Mouse (Mus musculus) midbrain, embryonic 11.5 days (tissue): ENCODE results near the gene Ccn1. TPM values are rescaled to one million over a fixed set of nuclear protein-coding genes. Genes with fewer than 3 reads are reported as not detected.

Experiments used
- ATAC-seq: fragments of 200-750 bp; cut with Nextera tagmentation; 2 replicates; pipeline ENCODE4 v1.8.0; 2017; ENCODE audit warnings: moderate TSS enrichment, moderate library complexity; ENCODE audit not compliant: low FRiP score
- DNase-seq: peaks from one replicate; pipeline ENCODE4 v3.0.0; 2015; ENCODE audit warnings: low spot score; ENCODE audit errors: missing footprints
- H3K27ac ChIP-seq: fragments of 300-500 bp; sonication (generic); 2 replicates; pipeline ENCODE4 v1.5.1; 2014; ENCODE audit warnings: low read depth, low read length
- H3K27me3 ChIP-seq: fragments of 300-500 bp; sonication (generic); 2 replicates; pipeline ENCODE4 v1.6.1; 2014; ENCODE audit warnings: mild to moderate bottlenecking, low read length, moderate library complexity, mixed read lengths; ENCODE audit not compliant: control insufficient read depth, insufficient read depth
- H3K36me3 ChIP-seq: fragments of 300-500 bp; sonication (generic); 2 replicates; pipeline ENCODE4 v1.6.1; 2014; ENCODE audit warnings: mild to moderate bottlenecking, low read length, moderate library complexity, mixed read lengths; ENCODE audit not compliant: control insufficient read depth, insufficient read depth
- H3K4me1 ChIP-seq: fragments of 300-500 bp; sonication (generic); 2 replicates; pipeline ENCODE4 v1.6.1; 2014; ENCODE audit warnings: low read length; ENCODE audit not compliant: control insufficient read depth, insufficient read depth
- H3K4me2 ChIP-seq: fragments of 300-500 bp; sonication (generic); 2 replicates; pipeline ENCODE4 v1.6.1; 2014; ENCODE audit warnings: mild to moderate bottlenecking, moderate library complexity
- H3K4me3 ChIP-seq: fragments of 300-500 bp; sonication (generic); 2 replicates; pipeline ENCODE4 v1.5.1; 2014; ENCODE audit warnings: low read depth, low read length
- H3K9ac ChIP-seq: fragments of 300-500 bp; sonication (generic); 2 replicates; pipeline ENCODE4 v1.6.1; 2014; ENCODE audit warnings: low read length
- H3K9me3 ChIP-seq: fragments of 300-500 bp; sonication (generic); 2 replicates; pipeline ENCODE4 v1.6.1; 2016; ENCODE audit warnings: low read length; ENCODE audit not compliant: control insufficient read depth
- WGBS: fragments of 180-500 bp; shearing (Covaris S2); extraction: QIAGEN DNeasy Blood & Tissue Kit; methylation state at CpG from one replicate; pipeline ENCODE4 v1.1.7; 2014; 5-methylcytosine and 5-hydroxymethylcytosine counted together
- polyA plus RNA-seq: library from polyadenylated mRNA; unstranded; fragments of >200 nt; fragmentation: Nextera tagmentation; extraction: Ambion mirVana; gene quantifications from 2 replicates; pipeline ENCODE4 v1.2.1, GENCODE M21; 2014

The Ccn1 gene
- polyA plus RNA-seq, 1 experiment from 2014 or later: 15.7 TPM

DNA sequence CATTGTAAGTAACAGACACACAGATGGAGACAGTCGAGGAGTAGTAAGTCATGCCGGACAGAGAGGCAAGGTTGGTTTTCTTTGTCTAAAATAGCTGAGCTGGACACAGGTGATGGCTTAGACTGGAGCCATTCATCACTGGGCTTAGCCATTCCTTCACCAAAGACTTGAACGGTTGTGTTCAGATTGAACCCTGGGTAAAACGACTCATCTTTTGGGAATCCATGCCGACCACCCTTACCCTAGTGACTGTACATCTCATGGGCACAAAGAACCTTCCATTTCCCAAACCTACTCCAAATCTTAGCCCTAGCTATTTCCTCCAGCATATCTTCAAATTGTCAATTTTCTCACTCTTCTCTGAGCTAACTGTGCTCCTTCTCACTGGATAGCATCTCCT lies 30.9 kb upstream of the Ccn1 start:
- 96% methylated on average over 5 of the region's 5 CpGs for WGBS
- H3K9me3 ChIP-seq: no peaks in the 10 kb centered on the region
- no peak overlapping the region for H3K4me2 ChIP-seq
- no peaks in the 10 kb centered on the region for H3K4me1 ChIP-seq
- H3K36me3 ChIP-seq: no peaks in the 10 kb centered on the region
- peak; percentile 71 for DNase-seq
- no peak overlapping the region for H3K27ac ChIP-seq
- no peaks in the 10 kb centered on the region for H3K27me3 ChIP-seq
- no peak for ATAC-seq
- H3K4me3 ChIP-seq: no peak overlapping the region
- no peak overlapping the region for H3K9ac ChIP-seq

DNA sequence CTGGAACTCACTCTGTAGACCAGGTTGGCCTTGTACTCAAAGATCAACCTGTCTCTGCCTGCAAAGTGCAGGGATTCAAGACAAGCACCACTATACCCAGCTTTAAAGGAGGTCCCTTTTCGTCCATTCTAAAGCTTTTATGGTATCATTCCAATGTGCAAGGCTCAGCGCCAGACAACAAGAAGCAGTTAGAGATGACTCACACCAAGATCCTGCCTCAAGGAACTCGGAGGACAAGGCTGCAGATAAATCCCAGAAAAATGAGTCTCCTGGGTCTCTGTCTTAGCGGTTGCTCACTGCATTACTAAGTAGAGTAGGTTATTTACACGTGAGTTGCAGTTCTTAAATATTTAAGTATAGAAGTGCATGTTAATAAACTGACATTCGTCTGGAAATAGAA lies 26.4 kb upstream of the Ccn1 start:
- Histone ChIP-seq H3K4me1 (no peaks in the 10 kb centered on the region), H3K36me3 (no peaks in the 10 kb centered on the region), H3K9ac (no peak overlapping the region), H3K27ac (no peak overlapping the region), H3K9me3 (no peaks in the 10 kb centered on the region), H3K27me3 (no peaks in the 10 kb centered on the region), H3K4me2 (no peak overlapping the region), H3K4me3 (no peak overlapping the region)
- ATAC-seq: no peak
- 89% methylated on average over 6 of the region's 6 CpGs for WGBS
- DNase-seq: no peak

DNA sequence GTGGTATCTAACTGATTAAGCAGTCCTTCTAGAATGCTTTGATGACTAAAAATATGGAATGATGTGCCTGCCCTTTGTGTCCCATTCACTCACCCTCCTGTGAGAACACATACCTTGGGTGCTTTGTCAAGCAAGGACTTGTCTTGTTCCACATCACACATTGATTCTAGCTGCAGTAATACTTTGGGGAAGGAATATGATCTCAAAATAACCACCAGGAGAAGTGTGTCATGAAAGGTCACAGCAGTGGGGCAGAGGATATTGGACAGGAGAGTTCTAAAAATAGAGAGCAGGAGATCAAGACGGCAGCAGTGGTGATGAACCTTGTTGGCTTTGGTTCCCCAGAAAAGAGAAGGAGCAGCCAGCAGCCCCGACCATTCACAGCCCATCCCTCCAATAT lies 25.0 kb upstream of the Ccn1 start:
- Histone ChIP-seq H3K27me3 (no peaks in the 10 kb centered on the region), H3K36me3 (no peaks in the 10 kb centered on the region), H3K4me3 (no peak overlapping the region), H3K9ac (no peak overlapping the region), H3K9me3 (no peaks in the 10 kb centered on the region), H3K4me2 (no peak overlapping the region), H3K4me1 (no peaks in the 10 kb centered on the region), H3K27ac (no peak overlapping the region)
- 69% methylated on average over 2 of the region's 2 CpGs for WGBS
- DNase-seq (peak; percentile 66), ATAC-seq (no peak)

DNA sequence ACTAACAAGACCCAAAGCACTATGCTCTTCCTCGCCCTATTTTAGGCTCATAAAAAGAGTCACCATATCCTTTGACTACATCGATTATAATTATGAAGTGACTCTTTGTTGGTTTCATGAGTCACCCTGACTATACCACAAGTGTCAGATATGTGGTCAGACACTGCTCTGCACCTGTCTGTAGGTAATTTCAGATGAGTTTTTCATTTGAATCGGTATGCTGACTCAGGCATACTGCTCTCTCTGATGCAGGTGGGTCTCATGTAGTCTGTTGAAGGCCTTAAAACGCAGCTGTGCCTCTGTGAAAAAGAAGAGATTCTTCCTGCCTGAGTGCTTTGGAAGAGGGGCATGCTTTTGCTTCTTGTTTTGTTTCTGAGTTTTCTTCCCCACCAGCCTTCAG lies 16.6 kb upstream of the Ccn1 start:
- DNase-seq (peak; percentile 60), ATAC-seq (no peak)
- H3K36me3 ChIP-seq: no peaks in the 10 kb centered on the region
- no peaks in the 10 kb centered on the region for H3K27me3 ChIP-seq
- H3K4me2 ChIP-seq: no peak overlapping the region
- H3K27ac ChIP-seq: no peak overlapping the region
- no peak overlapping the region for H3K4me3 ChIP-seq
- no peak overlapping the region for H3K9ac ChIP-seq
- no peaks in the 10 kb centered on the region for H3K9me3 ChIP-seq
- no peaks in the 10 kb centered on the region for H3K4me1 ChIP-seq
- 92% methylated on average over 4 of the region's 4 CpGs for WGBS

DNA sequence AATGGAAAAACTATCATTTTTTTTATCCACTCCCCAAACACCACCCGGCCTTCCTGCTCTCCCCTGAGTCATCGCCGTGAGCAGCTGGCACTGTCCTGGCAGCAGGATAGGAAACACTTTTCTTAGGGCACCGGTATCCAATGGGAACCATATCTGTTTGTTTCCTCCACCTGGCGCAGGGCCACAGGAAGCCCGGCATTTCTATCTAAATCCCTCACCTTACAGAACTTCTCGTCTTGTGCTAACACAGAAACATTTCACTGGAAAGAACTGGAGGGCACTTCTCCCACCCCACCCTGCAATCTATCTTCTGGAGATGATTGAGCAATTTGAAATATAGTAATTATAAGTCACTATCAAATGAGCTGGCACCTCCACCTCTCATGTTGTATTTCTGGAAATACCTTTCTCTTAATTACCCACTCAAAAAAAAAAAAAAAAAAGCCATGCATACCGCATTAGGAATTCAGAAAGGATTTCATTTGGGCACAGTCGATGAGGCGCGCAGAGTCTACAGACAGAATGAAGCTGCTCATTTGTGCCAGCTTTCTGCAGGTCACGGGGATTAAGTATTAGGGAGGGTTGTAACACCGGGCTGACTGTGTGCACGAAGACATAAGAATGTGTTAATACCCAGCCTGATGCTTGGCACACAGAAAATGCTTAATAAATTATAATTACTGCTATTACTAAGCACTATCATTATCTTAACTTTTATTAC lies 7.4 kb upstream of the Ccn1 start:
- Histone ChIP-seq H3K4me3 (no peak overlapping the region), H3K27me3 (peaks cover 22% of the 10 kb centered on the region), H3K36me3 (no peaks in the 10 kb centered on the region), H3K4me2 (no peak overlapping the region), H3K9me3 (no peaks in the 10 kb centered on the region), H3K9ac (no peak overlapping the region), H3K4me1 (peaks cover 14% of the 10 kb centered on the region), H3K27ac (no peak overlapping the region)
- peak; percentile 73 for DNase-seq
- WGBS: 63% methylated on average over 14 of the region's 14 CpGs
- ATAC-seq: no peak

DNA sequence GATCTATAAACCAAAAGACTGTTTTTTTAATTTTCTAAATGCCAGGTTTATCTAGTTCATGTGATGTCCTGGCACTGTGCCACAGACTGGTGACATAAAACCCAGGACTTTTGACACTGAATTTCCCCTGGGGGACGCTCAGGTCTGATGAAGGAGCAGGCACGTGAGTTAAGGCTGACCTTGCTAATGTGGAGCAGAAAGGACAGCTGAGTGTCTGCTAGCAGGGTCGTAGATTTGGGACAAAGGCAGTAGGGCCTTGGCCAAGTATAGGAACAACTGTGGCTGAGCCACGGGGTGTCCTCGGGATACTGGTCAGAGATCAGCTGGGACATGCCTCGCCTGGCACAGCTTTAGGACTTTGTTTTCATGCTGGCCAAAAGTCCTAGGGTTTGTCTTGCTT lies 5.2 kb upstream of the Ccn1 start:
- Histone ChIP-seq H3K27ac (no peak overlapping the region), H3K9ac (no peak overlapping the region), H3K4me2 (no peak overlapping the region), H3K4me1 (peaks cover 36% of the 10 kb centered on the region), H3K9me3 (no peaks in the 10 kb centered on the region), H3K27me3 (peaks cover 24% of the 10 kb centered on the region), H3K36me3 (no peaks in the 10 kb centered on the region), H3K4me3 (no peak overlapping the region)
- ATAC-seq: no peak
- 77% methylated on average over 6 of the region's 6 CpGs for WGBS
- DNase-seq: peak; percentile 81

DNA sequence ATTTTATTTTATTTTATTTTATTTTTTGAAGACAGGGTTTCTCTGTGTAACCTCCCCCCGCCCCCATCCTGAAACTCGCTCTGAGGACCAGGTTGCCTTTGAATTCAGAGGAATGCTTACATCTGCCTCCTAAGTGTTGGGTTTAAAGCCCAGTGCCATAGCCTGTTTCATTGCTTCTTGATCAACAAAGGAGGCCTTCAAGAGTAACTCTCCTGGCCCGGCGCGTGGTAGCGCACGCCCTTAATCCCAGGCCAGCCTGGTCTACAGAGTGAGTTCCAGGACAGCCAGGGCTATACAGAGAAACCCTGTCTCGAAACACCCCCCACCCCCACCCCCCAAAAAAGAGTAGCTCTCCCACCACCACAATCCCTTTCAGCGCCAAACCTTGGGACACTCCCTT lies 4.2 kb upstream of the Ccn1 start:
- Histone ChIP-seq H3K27ac (no peak overlapping the region), H3K27me3 (peaks cover 24% of the 10 kb centered on the region)

DNA sequence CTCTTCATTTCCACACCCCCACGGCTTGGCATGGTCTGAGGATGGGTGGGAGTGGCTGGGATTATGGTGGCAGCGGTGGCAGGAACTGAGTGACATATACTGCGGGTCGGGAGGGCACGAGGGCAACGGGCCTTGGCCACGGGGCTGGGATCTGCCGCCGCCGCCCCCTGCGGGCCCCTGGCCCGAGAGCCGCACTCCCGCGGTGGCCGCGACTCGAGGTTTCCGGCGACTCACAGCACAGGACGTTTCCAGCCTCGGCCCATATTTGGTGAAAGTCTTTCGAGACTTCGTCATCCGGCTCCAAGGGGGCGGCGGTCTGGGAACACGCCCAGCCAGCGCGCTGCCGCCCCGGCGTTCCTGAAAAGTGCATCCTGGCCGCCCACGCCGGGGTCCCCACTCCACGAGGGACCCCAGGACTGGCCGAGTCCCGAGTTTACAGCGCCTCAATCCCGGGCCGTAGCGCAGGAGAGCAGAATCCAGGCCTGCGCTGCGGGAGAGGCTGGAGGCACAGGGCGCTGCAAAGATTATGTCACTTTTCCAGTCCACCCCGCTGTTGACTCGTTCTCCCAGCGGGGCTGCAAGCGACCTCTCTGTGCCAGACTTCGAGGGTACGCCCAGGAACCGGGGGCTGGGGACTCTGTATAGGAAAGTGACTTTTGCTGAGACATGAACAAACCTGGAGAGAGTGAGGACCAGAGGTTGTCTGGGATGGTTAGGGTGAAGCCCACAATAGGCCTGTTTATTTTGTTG lies 3.6 kb upstream of the Ccn1 start:
- ATAC-seq: peak; percentile 22
- H3K27me3 ChIP-seq: peaks cover 26% of the 10 kb centered on the region
- peak overlapping the region; percentile 36 for H3K4me3 ChIP-seq
- H3K36me3 ChIP-seq: no peaks in the 10 kb centered on the region
- H3K4me1 ChIP-seq: peaks cover 44% of the 10 kb centered on the region
- peak overlapping the region; percentile 62 for H3K9ac ChIP-seq
- peak overlapping the region; percentile 83 for H3K4me2 ChIP-seq
- H3K9me3 ChIP-seq: no peaks in the 10 kb centered on the region
- peak; percentile 95 for DNase-seq
- WGBS: under 1% methylated on average over 53 of the region's 53 CpGs
- H3K27ac ChIP-seq: no peak overlapping the region

More for the DNA sequence above, 4.2 kb upstream of the Ccn1 start:
- peaks cover 39% of the 10 kb centered on the region for H3K4me1 ChIP-seq
- H3K4me3 ChIP-seq: no peak overlapping the region
- no peaks in the 10 kb centered on the region for H3K9me3 ChIP-seq
- no peak overlapping the region for H3K9ac ChIP-seq
- no peaks in the 10 kb centered on the region for H3K36me3 ChIP-seq
- H3K4me2 ChIP-seq: no peak overlapping the region
- DNase-seq (no peak), ATAC-seq (no peak)
- WGBS: 46% methylated on average over 9 of the region's 9 CpGs
